ENCODE assay signal across 9 mouse cellular contexts in the genomic region with DNA sequence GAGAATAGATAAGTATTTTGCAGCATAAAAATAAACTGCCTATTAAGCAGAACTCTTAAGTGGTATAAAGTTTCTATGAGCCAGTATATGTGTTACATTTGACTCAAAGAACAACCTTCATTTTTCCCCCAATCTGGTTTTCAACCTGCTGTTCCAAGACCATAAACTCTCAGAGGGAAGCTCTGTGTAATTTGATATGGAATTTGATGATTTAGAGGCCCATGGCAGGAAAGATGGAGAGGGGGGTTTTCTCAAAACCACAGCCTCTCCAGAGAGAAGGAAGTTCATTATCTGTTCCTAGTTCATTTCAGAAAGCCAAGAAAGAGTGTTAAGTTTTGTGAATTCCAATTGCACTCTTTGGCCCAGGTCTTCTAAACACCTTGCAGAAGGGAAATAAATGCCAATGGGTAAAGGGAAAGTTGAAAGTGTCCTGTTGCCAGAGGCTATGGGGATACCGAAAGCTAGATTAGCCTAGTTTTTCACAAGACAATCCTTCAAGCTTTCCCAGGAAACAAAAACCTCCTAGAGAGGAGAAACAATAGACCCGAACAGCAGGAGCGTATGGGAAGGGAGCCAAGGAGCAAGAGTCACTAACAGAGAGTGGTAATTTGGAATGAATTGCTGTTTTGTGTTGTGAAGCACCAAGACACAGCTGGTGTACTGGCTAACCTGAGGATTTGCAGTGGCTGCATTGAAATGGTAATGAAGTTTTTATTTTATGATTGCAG.
DNase-seq lines count a peak whose midpoint lies in the region; ATAC-seq and TF ChIP-seq lines count a peak whose summit lies in the region.
"Had no signal": no experiment of that assay in that cellular context is flagged by ENCODE, and none has a peak within 500 bp of the region (broad histone marks: within the 10 kb centered on the region; RNA-seq: fewer than 3 reads in every experiment).

No protein-coding gene starts in this region.

- H3K4me2 ChIP-seq in midbrain, embryonic 13.5 days (replicated peaks): no peak overlapping the region
- no peak overlapping the region for H3K4me2 ChIP-seq in midbrain, embryonic 16.5 days (ENCODE audit: low read length)
- H3K4me2 ChIP-seq in embryonic facial prominence, embryonic 15.5 days (replicated peaks): no peak overlapping the region
- H3K4me2 ChIP-seq in kidney, postnatal 0 days (ENCODE audit: low read length): no peak overlapping the region

- TF ChIP-seq CTCF in kidney, postnatal 0 days (IDR thresholded peaks at IDR 0.05; ENCODE audit: low read depth): no peak

- peak; percentile 60 for DNase-seq in kidney, postnatal 0 days (ENCODE audit: low spot score)
- DNase-seq in retina, embryonic 14.5 days (ENCODE audit: low spot score): peak; percentile 69
- no peak for DNase-seq in right cerebral cortex, postnatal 14 days

- H3K4me3 ChIP-seq in midbrain, embryonic 13.5 days (replicated peaks): no peak overlapping the region
- H3K4me3 ChIP-seq in midbrain, embryonic 16.5 days (ENCODE audit: low read depth, low read length): no peak overlapping the region
- H3K4me3 ChIP-seq in embryonic facial prominence, embryonic 15.5 days (replicated peaks): no peak overlapping the region
- H3K4me3 ChIP-seq in kidney, postnatal 0 days (replicated peaks; ENCODE audit: low read depth, low read length): no peak overlapping the region

- peaks cover 6% of the 10 kb centered on the region for H3K4me1 ChIP-seq in midbrain, embryonic 13.5 days (replicated peaks)
- H3K4me1 ChIP-seq in midbrain, embryonic 16.5 days (ENCODE audit: control insufficient read depth, insufficient read depth, low read length): 0 out of 2 replicates have a peak, but pooled peaks cover 3% of the 10 kb centered on the region
- H3K4me1 ChIP-seq in embryonic facial prominence, embryonic 15.5 days: peaks cover 14% of the 10 kb centered on the region
- H3K4me1 ChIP-seq in kidney, postnatal 0 days (replicated peaks; ENCODE audit: insufficient read depth, low read length): peaks cover 2% of the 10 kb centered on the region; the same call in 1 of the 2 replicates

- no peaks in the 10 kb centered on the region for H3K36me3 ChIP-seq in midbrain, embryonic 13.5 days
- no peaks in the 10 kb centered on the region for H3K36me3 ChIP-seq in midbrain, embryonic 16.5 days (ENCODE audit: control insufficient read depth, insufficient read depth, low read length)
- H3K36me3 ChIP-seq in embryonic facial prominence, embryonic 15.5 days: no peaks in the 10 kb centered on the region
- H3K36me3 ChIP-seq in kidney, postnatal 0 days (ENCODE audit: insufficient read depth, low read length): no peaks in the 10 kb centered on the region

- H3K27ac ChIP-seq in midbrain, embryonic 13.5 days: no peak overlapping the region
- H3K27ac ChIP-seq in midbrain, embryonic 16.5 days (ENCODE audit: low read length): no peak overlapping the region
- 0 out of 2 replicates have a peak overlapping the region, but pooled peaks have one; percentile 8 for H3K27ac ChIP-seq in embryonic facial prominence, embryonic 15.5 days (replicated peaks)
- 0 out of 2 replicates have a peak overlapping the region, but pooled peaks have one; percentile 13 for H3K27ac ChIP-seq in kidney, postnatal 0 days
- H3K27ac ChIP-seq: macrophage had no signal

- no peaks in the 10 kb centered on the region for H3K9me3 ChIP-seq in midbrain, embryonic 13.5 days
- no peaks in the 10 kb centered on the region for H3K9me3 ChIP-seq in midbrain, embryonic 16.5 days (replicated peaks; ENCODE audit: control insufficient read depth, low read length, poor library complexity, severe bottlenecking)
- H3K9me3 ChIP-seq in embryonic facial prominence, embryonic 15.5 days (replicated peaks): no peaks in the 10 kb centered on the region
- no peaks in the 10 kb centered on the region for H3K9me3 ChIP-seq in kidney, postnatal 0 days (replicated peaks; ENCODE audit: low read length)

- WGBS in midbrain, embryonic 13.5 days: 0% methylated on average over 3 of the region's 3 CpGs
- WGBS in midbrain, embryonic 16.5 days: 2% methylated on average over 3 of the region's 3 CpGs
- WGBS in embryonic facial prominence, embryonic 15.5 days: 19% methylated on average over 3 of the region's 3 CpGs
- WGBS in kidney, postnatal 0 days: 25% methylated on average over 3 of the region's 3 CpGs

- ATAC-seq in midbrain, embryonic 13.5 days: peak; percentile 88
- ATAC-seq in midbrain, embryonic 16.5 days: no peak
- peak; percentile 80 for ATAC-seq in embryonic facial prominence, embryonic 15.5 days (ENCODE audit: insufficient number of reproducible peaks, low FRiP score, low TSS enrichment, low read depth)
- ATAC-seq in kidney, postnatal 0 days (replicated peaks; ENCODE audit: low FRiP score, low read depth): no peak
- no peak for ATAC-seq in megakaryocyte, adult 5-6 weeks (ENCODE audit: poor library complexity, severe bottlenecking)
- ATAC-seq in erythroblast, adult 5-6 weeks (replicated peaks; ENCODE audit: low FRiP score, poor library complexity, severe bottlenecking): no peak

- no peak overlapping the region for H3K9ac ChIP-seq in midbrain, embryonic 13.5 days (replicated peaks)
- no peak overlapping the region for H3K9ac ChIP-seq in midbrain, embryonic 16.5 days (ENCODE audit: low read depth, low read length)
- no peak overlapping the region for H3K9ac ChIP-seq in embryonic facial prominence, embryonic 15.5 days
- H3K9ac ChIP-seq in kidney, postnatal 0 days (ENCODE audit: low read depth, low read length): no peak overlapping the region

- H3K27me3 ChIP-seq in midbrain, embryonic 13.5 days: no peaks in the 10 kb centered on the region; the same call in 1 of the 2 replicates
- no peaks in the 10 kb centered on the region for H3K27me3 ChIP-seq in midbrain, embryonic 16.5 days (ENCODE audit: control insufficient read depth, insufficient read depth, low read depth, low read length)
- H3K27me3 ChIP-seq in embryonic facial prominence, embryonic 15.5 days: no peaks in the 10 kb centered on the region
- H3K27me3 ChIP-seq in kidney, postnatal 0 days (ENCODE audit: insufficient read depth, low read length): no peaks in the 10 kb centered on the region

Comparison
In these comparisons a context has a peak if more than half of its experiments do, and no peak if none do; other contexts are left out.
1. ATAC-seq: peak in midbrain, embryonic 13.5 days (single experiment) and embryonic facial prominence, embryonic 15.5 days (single experiment); none in midbrain, embryonic 16.5 days (single experiment), kidney, postnatal 0 days (single experiment), megakaryocyte, adult 5-6 weeks (single experiment) and erythroblast, adult 5-6 weeks (single experiment).
2. H3K27ac ChIP-seq: peak in embryonic facial prominence, embryonic 15.5 days (single experiment) and kidney, postnatal 0 days (single experiment); none in midbrain, embryonic 13.5 days (single experiment) and midbrain, embryonic 16.5 days (single experiment).